Mouse (Mus musculus) stomach, embryonic 15.5 days (tissue): ENCODE results near the gene Ftl1. TPM values are rescaled to one million over a fixed set of nuclear protein-coding genes. Genes with fewer than 3 reads are reported as not detected.

Source experiments
- ATAC-seq: fragments of 200-750 bp; cut with Nextera tagmentation; 2 replicates; pipeline ENCODE4 v1.8.0; 2017; ENCODE audit warnings: low read depth, moderate number of reproducible peaks, moderate TSS enrichment; ENCODE audit not compliant: insufficient read depth, low FRiP score
- H3K27ac ChIP-seq: fragments of 300-500 bp; sonication (generic); 2 replicates; pipeline ENCODE4 v1.5.1; 2015; ENCODE audit warnings: mild to moderate bottlenecking, inconsistent platforms
- H3K27me3 ChIP-seq: fragments of 300-500 bp; sonication (generic); replicated peaks from 2 replicates; pipeline ENCODE4 v1.6.1; 2015; ENCODE audit warnings: inconsistent platforms
- H3K36me3 ChIP-seq: fragments of 300-500 bp; sonication (generic); 2 replicates; pipeline ENCODE4 v1.6.1; 2015; ENCODE audit warnings: inconsistent platforms
- H3K4me1 ChIP-seq: fragments of 300-500 bp; sonication (generic); 2 replicates; pipeline ENCODE4 v1.6.1; 2015; ENCODE audit warnings: inconsistent platforms
- H3K4me2 ChIP-seq: fragments of 300-500 bp; sonication (generic); 2 replicates; pipeline ENCODE4 v1.6.1; 2015; ENCODE audit warnings: mild to moderate bottlenecking, inconsistent platforms
- H3K4me3 ChIP-seq: fragments of 300-500 bp; sonication (generic); replicated peaks from 2 replicates; pipeline ENCODE4 v1.5.1; 2015; ENCODE audit warnings: inconsistent platforms
- H3K9ac ChIP-seq: fragments of 300-500 bp; sonication (generic); 2 replicates; pipeline ENCODE4 v1.6.1; 2015; ENCODE audit warnings: inconsistent platforms
- H3K9me3 ChIP-seq: fragments of 300-500 bp; sonication (generic); 2 replicates; pipeline ENCODE4 v1.6.1; 2016; ENCODE audit warnings: inconsistent platforms
- WGBS: fragments of 180-500 bp; shearing (Covaris S2); methylation state at CpG from one replicate; pipeline ENCODE4 v1.1.7; 2015; 5-methylcytosine and 5-hydroxymethylcytosine counted together
- polyA plus RNA-seq: library from polyadenylated mRNA; unstranded; fragments of >200 nt; fragmentation: Nextera tagmentation; extraction: Ambion mirVana; gene quantifications from 2 replicates; pipeline ENCODE4 v1.2.1, GENCODE M21; 2015

Gene Ftl1
- polyA plus RNA-seq, 1 experiment from 2014 or later, result 4,747 TPM

- Histone ChIP-seq H3K9me3 (no peaks in the 10 kb centered on the region), H3K27ac (no peak overlapping the region), H3K4me1 (0 out of 2 replicates have a peak, but pooled peaks cover 2% of the 10 kb centered on the region), H3K4me2 (no peak overlapping the region), H3K36me3 (peaks cover 30% of the 10 kb centered on the region; the same call in 1 of the 2 replicates), H3K4me3 (no peak overlapping the region), H3K27me3 (no peaks in the 10 kb centered on the region), H3K9ac (no peak overlapping the region)
- no peak for ATAC-seq
Measured at GRCm38 (mm10) chr7:45446589-45446988, 13.1 kb downstream of the Ftl1 start.

DNA sequence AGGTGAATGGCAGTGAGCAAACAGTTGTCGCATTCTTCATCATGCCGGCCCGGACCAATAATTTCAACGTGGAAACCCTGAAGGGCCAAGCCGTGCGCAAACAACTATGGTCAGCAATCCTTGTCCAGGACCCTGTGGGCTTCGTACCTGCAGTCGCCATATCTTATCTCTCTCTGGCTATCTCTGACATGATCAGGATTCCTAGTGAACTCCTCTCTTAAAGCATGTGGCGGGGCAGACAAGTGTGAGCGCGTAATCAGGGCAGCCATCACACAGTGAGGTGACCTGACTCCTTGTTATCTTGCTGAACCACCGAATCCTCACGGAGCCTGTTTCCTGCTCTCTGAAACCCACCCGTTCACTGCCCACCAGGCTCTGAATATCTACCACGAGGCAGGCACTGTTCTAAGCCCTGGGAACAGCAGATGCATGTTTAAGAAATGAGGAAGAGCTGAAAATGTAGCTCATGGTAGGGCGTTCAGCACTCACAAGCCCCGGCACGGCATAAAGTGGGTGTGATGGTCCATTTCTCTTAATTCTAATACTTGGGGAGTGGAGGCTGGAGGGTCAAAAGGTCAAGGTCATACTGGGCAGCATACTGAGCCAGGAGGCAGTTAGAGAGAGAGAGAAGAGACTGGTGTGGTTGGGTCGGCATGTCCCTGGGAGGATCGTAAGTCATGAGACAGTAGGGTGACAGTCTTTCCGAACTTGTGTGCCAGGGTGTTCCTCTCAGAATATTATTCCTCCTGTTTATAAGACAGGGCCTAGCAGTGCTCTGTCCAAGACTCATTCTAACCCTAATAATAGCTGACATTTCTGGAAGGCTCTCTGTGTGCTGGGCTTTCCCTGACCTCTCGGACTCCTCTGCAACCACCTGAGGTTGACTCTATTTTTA is 15.9 kb downstream of the Ftl1 start:
- no peaks in the 10 kb centered on the region for H3K27me3 ChIP-seq
- ATAC-seq, result no peak
- 75% methylated on average over 22 of the region's 22 CpGs for WGBS
- no peak overlapping the region for H3K9ac ChIP-seq
- H3K4me3 ChIP-seq, result no peak overlapping the region
- no peak overlapping the region for H3K4me2 ChIP-seq
- peaks cover 28% of the 10 kb centered on the region for H3K36me3 ChIP-seq
- no peaks in the 10 kb centered on the region for H3K9me3 ChIP-seq
- 0 out of 2 replicates have a peak, but pooled peaks cover 2% of the 10 kb centered on the region for H3K4me1 ChIP-seq
- no peak overlapping the region for H3K27ac ChIP-seq

GRCm38 (mm10) chr7:45437521-45438276 is 22.0 kb downstream of the Ftl1 start, which contains the start of gene Ruvbl2:
Gene Ruvbl2, minus strand, starts transcription at chr7:45438096.
- peaks cover 37% of the 10 kb centered on the region for H3K4me1 ChIP-seq
- WGBS, result 28% methylated on average over 19 of the region's 19 CpGs
- H3K27me3 ChIP-seq, result no peaks in the 10 kb centered on the region
- H3K9ac ChIP-seq, result no peak within 1 kb of the TSS
- H3K27ac ChIP-seq, result no peak within 1 kb of the TSS
- H3K4me2 ChIP-seq, result peak within 1 kb of the TSS; percentile 21
- no peaks in the 10 kb centered on the region for H3K9me3 ChIP-seq
- H3K36me3 ChIP-seq, result peaks cover 10% of the 10 kb centered on the region; the same call in 1 of the 2 replicates
- ATAC-seq, result no peak
- no peak within 1 kb of the TSS for H3K4me3 ChIP-seq

DNA sequence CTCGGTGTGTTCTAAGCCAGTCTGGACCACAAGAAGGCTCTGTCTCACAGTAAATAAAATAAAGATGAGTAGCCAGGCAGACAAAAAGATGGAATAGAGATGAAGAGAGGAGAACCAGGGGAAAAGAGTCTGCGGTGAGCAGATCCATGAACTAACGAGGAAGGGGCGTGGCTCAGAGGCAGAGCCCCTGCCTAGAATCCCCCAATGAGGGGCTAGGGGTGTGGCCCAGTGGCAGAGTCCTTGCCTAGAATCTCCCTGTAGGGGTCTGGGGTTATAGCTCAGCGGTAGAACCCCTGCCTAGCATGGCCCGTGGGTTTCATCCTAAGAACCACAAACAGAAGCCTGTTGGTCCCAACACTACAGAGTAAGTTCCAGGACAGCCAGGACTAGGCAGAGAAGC is 22.6 kb downstream of the Ftl1 start:
- no peak overlapping the region for H3K9ac ChIP-seq

DNA sequence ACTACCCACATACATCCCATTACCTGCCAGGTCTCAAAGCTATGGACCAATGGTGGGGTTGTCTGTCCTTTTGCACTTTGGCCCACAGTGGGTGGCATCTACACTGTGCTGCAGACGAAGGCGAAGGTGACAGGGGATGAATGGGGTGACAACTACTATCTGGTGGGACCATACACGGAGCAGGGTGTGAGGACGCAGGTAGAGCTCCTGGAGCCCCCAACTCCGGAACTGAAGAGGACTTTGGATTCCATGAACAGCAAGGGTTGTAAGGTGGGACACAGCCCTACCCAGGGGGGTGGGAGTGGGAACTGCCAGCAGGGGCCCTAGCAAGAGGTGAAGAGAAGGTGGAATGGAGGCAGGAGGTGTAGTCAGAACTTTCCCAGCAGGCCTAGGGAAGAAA is 23.2 kb downstream of the Ftl1 start:
- ATAC-seq, result no peak
- 0 out of 2 replicates have a peak overlapping the region, but pooled peaks have one; percentile 15 for H3K4me2 ChIP-seq
- H3K27me3 ChIP-seq, result no peaks in the 10 kb centered on the region
- H3K27ac ChIP-seq, result no peak overlapping the region
- H3K9me3 ChIP-seq, result no peaks in the 10 kb centered on the region
- peaks cover 13% of the 10 kb centered on the region; the same call in 1 of the 2 replicates for H3K36me3 ChIP-seq
- 89% methylated on average over 5 of the region's 5 CpGs for WGBS
- no peak overlapping the region for H3K4me3 ChIP-seq
- no peak overlapping the region for H3K9ac ChIP-seq
- H3K4me1 ChIP-seq, result peaks cover 39% of the 10 kb centered on the region

More for the DNA sequence above, 22.6 kb downstream of the Ftl1 start:
- Histone ChIP-seq H3K9me3 (no peaks in the 10 kb centered on the region), H3K4me3 (no peak overlapping the region), H3K4me1 (peaks cover 39% of the 10 kb centered on the region), H3K36me3 (peaks cover 10% of the 10 kb centered on the region; the same call in 1 of the 2 replicates), H3K27me3 (no peaks in the 10 kb centered on the region), H3K4me2 (no peak overlapping the region), H3K27ac (no peak overlapping the region)
- ATAC-seq, result no peak
- 42% methylated on average over 6 of the region's 6 CpGs for WGBS

GRCm38 (mm10) chr7:45435038-45435437 is 24.6 kb downstream of the Ftl1 start:
- peaks cover 19% of the 10 kb centered on the region for H3K36me3 ChIP-seq
- peak overlapping the region; percentile 89 for H3K4me3 ChIP-seq
- H3K27ac ChIP-seq, result peak overlapping the region; percentile 74
- no peak for ATAC-seq
- peaks cover 39% of the 10 kb centered on the region for H3K4me1 ChIP-seq
- no peaks in the 10 kb centered on the region for H3K9me3 ChIP-seq
- H3K4me2 ChIP-seq, result peak overlapping the region; percentile 73
- peak overlapping the region; percentile 79 for H3K9ac ChIP-seq
- WGBS, result 2% methylated on average over 16 of the region's 16 CpGs
- H3K27me3 ChIP-seq, result no peaks in the 10 kb centered on the region

- no peaks in the 10 kb centered on the region for H3K27me3 ChIP-seq
- peaks cover 39% of the 10 kb centered on the region for H3K4me1 ChIP-seq
- under 1% methylated on average over 45 of the region's 45 CpGs for WGBS
- peaks cover 16% of the 10 kb centered on the region for H3K36me3 ChIP-seq
- ATAC-seq, result peak; percentile 97
- H3K9me3 ChIP-seq, result no peaks in the 10 kb centered on the region
- peak within 1 kb of the TSS; percentile 89 for H3K27ac ChIP-seq
- H3K4me2 ChIP-seq, result peak within 1 kb of the TSS; percentile 85
- peak within 1 kb of the TSS; percentile 85 for H3K9ac ChIP-seq
- H3K4me3 ChIP-seq, result peak within 1 kb of the TSS; percentile 89
Measured at GRCm38 (mm10) chr7:45434203-45435015, 25.3 kb downstream of the Ftl1 start, which contains the start of gene Gys1. Gene Gys1, plus strand, starts transcription at chr7:45434844.

GRCm38 (mm10) chr7:45433835-45434202 is 25.9 kb downstream of the Ftl1 start:
- 2% methylated on average over 7 of the region's 7 CpGs for WGBS
- no peaks in the 10 kb centered on the region for H3K27me3 ChIP-seq

GRCm38 (mm10) chr7:45426556-45426955 is 33.1 kb downstream of the Ftl1 start:
- ATAC-seq, result no peak
- H3K4me1 ChIP-seq, result no peaks in the 10 kb centered on the region
- H3K4me2 ChIP-seq, result no peak overlapping the region
- H3K36me3 ChIP-seq, result peaks cover 66% of the 10 kb centered on the region
- WGBS, result 88% methylated on average over 8 of the region's 8 CpGs
- H3K4me3 ChIP-seq, result no peak overlapping the region
- no peaks in the 10 kb centered on the region for H3K9me3 ChIP-seq
- H3K9ac ChIP-seq, result no peak overlapping the region
- H3K27ac ChIP-seq, result no peak overlapping the region
- no peaks in the 10 kb centered on the region for H3K27me3 ChIP-seq

More at GRCm38 (mm10) chr7:45433835-45434202, 25.9 kb downstream of the Ftl1 start:
- peak overlapping the region; percentile 85 for H3K4me2 ChIP-seq
- ATAC-seq, result no peak
- H3K9me3 ChIP-seq, result no peaks in the 10 kb centered on the region
- peak overlapping the region; percentile 89 for H3K27ac ChIP-seq
- peak overlapping the region; percentile 89 for H3K4me3 ChIP-seq
- peak overlapping the region; percentile 85 for H3K9ac ChIP-seq
- H3K4me1 ChIP-seq, result peaks cover 39% of the 10 kb centered on the region
- peaks cover 20% of the 10 kb centered on the region for H3K36me3 ChIP-seq

- Histone ChIP-seq H3K4me3 (no peak overlapping the region), H3K27me3 (peaks cover 21% of the 10 kb centered on the region), H3K4me2 (no peak overlapping the region), H3K9ac (no peak overlapping the region), H3K9me3 (no peaks in the 10 kb centered on the region), H3K27ac (no peak overlapping the region), H3K36me3 (peaks cover 42% of the 10 kb centered on the region), H3K4me1 (peaks cover 14% of the 10 kb centered on the region)
- 87% methylated on average over 14 of the region's 14 CpGs for WGBS
- no peak for ATAC-seq
Measured at GRCm38 (mm10) chr7:45421194-45421593, 38.5 kb downstream of the Ftl1 start.

GRCm38 (mm10) chr7:45420615-45420919 is 39.1 kb downstream of the Ftl1 start, which contains the start of gene Lhb:
Gene Lhb, plus strand, starts transcription at chr7:45420820.
- no peaks in the 10 kb centered on the region for H3K9me3 ChIP-seq
- WGBS, result 60% methylated on average over 6 of the region's 6 CpGs
- ATAC-seq, result no peak
- H3K4me1 ChIP-seq, result peaks cover 17% of the 10 kb centered on the region
- peaks cover 42% of the 10 kb centered on the region for H3K36me3 ChIP-seq
- no peak within 1 kb of the TSS for H3K9ac ChIP-seq
- H3K27me3 ChIP-seq, result peaks cover 27% of the 10 kb centered on the region
- no peak within 1 kb of the TSS for H3K27ac ChIP-seq
- H3K4me2 ChIP-seq, result no peak within 1 kb of the TSS
- H3K4me3 ChIP-seq, result no peak within 1 kb of the TSS
